Mouse (Mus musculus) hindbrain, embryonic 11.5 days (tissue): ENCODE data around the gene Lpar3. TPM values are rescaled to one million over a fixed set of nuclear protein-coding genes. Genes with fewer than 3 reads are reported as not detected.

Experiments used
- ATAC-seq: fragments of 200-750 bp; cut with Nextera tagmentation; 2 replicates; pipeline ENCODE4 v1.8.0; 2017; ENCODE audit warnings: mild to moderate bottlenecking, moderate TSS enrichment, moderate library complexity; ENCODE audit not compliant: low FRiP score
- DNase-seq: peaks from one replicate; pipeline ENCODE4 v3.0.0-alpha.2; 2015; ENCODE audit warnings: low spot score
- H3K27ac ChIP-seq: fragments of 300-500 bp; sonication (generic); 2 replicates; pipeline ENCODE4 v1.5.1; 2014; ENCODE audit warnings: mild to moderate bottlenecking, low read depth, low read length
- H3K27me3 ChIP-seq: fragments of 300-500 bp; sonication (generic); 2 replicates; pipeline ENCODE4 v1.6.1; 2014; ENCODE audit warnings: mild to moderate bottlenecking, low read length, moderate library complexity, mixed read lengths; ENCODE audit not compliant: control insufficient read depth, insufficient read depth
- H3K36me3 ChIP-seq: fragments of 300-500 bp; sonication (generic); 2 replicates; pipeline ENCODE4 v1.6.1; 2014; ENCODE audit warnings: mild to moderate bottlenecking, low read length, moderate library complexity, mixed read lengths; ENCODE audit not compliant: control insufficient read depth, insufficient read depth
- H3K4me1 ChIP-seq: fragments of 300-500 bp; sonication (generic); replicated peaks from 2 replicates; pipeline ENCODE4 v1.6.1; 2014; ENCODE audit warnings: low read length, mixed read lengths; ENCODE audit not compliant: control insufficient read depth, insufficient read depth
- H3K4me2 ChIP-seq: fragments of 300-500 bp; sonication (generic); replicated peaks from 2 replicates; pipeline ENCODE4 v1.6.1; 2014; ENCODE audit warnings: mild to moderate bottlenecking, low read depth, low read length
- H3K4me3 ChIP-seq: fragments of 300-500 bp; sonication (generic); 2 replicates; pipeline ENCODE4 v1.5.1; 2014; ENCODE audit warnings: low read depth, low read length
- H3K9ac ChIP-seq: fragments of 300-500 bp; sonication (generic); 2 replicates; pipeline ENCODE4 v1.6.1; 2014; ENCODE audit warnings: low read depth, low read length
- H3K9me3 ChIP-seq: fragments of 300-500 bp; sonication (generic); 2 replicates; pipeline ENCODE4 v1.6.1; 2016; ENCODE audit warnings: low read length; ENCODE audit not compliant: control insufficient read depth
- WGBS: fragments of 180-500 bp; shearing (Covaris S2); extraction: QIAGEN DNeasy Blood & Tissue Kit; methylation state at CpG from one replicate; pipeline ENCODE4 v1.1.7; 2014; 5-methylcytosine and 5-hydroxymethylcytosine counted together
- polyA plus RNA-seq: library from polyadenylated mRNA; unstranded; fragments of >200 nt; fragmentation: Nextera tagmentation; extraction: Ambion mirVana; gene quantifications from 2 replicates; pipeline ENCODE4 v1.2.1, GENCODE M21; 2014

Gene Lpar3
- polyA plus RNA-seq, 1 experiment from 2014 or later = 1.4 TPM

DNA sequence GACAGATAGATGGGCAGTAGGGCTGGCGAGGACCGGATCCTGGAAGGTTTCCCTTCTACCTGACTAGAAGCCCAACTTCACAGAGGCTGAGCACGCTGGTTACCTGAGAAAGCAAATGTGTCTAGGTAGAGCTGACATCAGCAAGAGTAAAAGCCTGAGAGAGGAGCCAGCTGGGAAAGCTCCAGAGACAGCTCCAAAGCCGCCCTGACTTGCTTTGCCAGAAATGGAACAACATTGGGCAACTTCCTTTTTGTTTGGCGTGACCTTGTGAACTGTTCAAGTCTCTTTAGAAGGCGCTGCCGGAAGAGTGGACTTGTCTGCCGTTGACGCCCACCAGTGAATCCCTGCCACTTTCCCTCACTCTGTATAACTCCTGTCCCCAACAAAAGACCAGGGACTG lies 39.4 kb downstream of the Lpar3 start:
- no peak overlapping the region for H3K9ac ChIP-seq
- H3K36me3 ChIP-seq = no peaks in the 10 kb centered on the region
- no peaks in the 10 kb centered on the region for H3K4me1 ChIP-seq
- H3K27me3 ChIP-seq = no peaks in the 10 kb centered on the region
- H3K4me2 ChIP-seq = no peak overlapping the region
- no peak for ATAC-seq
- WGBS = 81% methylated on average over 9 of the region's 9 CpGs
- no peak overlapping the region for H3K4me3 ChIP-seq
- H3K27ac ChIP-seq = no peak overlapping the region
- no peak for DNase-seq
- H3K9me3 ChIP-seq = no peaks in the 10 kb centered on the region

DNA sequence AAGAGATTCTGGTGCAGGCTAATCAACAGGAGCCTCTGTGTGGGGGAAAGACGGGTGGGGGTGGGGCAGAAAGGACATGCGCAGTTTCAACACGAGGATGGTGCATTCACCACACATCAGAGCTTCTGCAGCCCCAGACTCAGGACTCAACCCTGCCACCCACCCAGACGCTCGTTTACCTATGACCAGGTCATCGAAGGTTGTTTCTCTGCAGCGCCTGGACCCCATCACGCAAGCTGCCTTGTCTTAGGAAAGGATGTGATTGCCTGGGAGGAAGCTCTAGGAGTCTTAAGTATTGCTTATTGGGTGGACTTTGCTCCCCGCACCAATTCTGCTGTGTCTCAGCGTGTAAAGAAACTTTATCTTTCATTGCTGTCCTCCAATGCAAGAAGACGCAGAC lies 40.1 kb downstream of the Lpar3 start:
- DNase-seq (no peak), ATAC-seq (no peak)
- H3K4me1 ChIP-seq = no peaks in the 10 kb centered on the region
- H3K27me3 ChIP-seq = no peaks in the 10 kb centered on the region
- H3K4me3 ChIP-seq = no peak overlapping the region
- no peak overlapping the region for H3K9ac ChIP-seq
- no peaks in the 10 kb centered on the region for H3K36me3 ChIP-seq
- 90% methylated on average over 11 of the region's 11 CpGs for WGBS
- H3K9me3 ChIP-seq = no peaks in the 10 kb centered on the region
- no peak overlapping the region for H3K4me2 ChIP-seq
- H3K27ac ChIP-seq = no peak overlapping the region

DNA sequence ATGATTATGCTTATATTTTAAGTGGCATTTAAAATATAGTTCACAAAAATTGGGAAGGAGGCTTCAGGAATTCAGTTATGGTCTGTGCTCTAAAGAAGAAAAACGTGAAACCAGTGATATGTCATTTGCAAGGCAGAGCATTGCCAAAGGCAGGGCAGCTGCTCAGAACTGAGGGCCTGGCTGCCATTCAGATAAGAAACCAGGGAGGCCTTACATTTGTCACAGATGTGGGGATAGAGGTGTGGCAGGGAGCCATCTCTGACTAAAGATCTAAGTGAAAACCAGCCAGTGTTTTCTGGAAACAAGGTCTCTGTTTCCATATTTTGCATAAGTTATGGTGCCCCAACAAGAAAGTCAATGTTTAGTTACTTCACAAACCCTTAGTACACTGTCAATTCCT lies 41.8 kb downstream of the Lpar3 start:
- Histone ChIP-seq H3K9me3 (no peaks in the 10 kb centered on the region), H3K4me1 (no peaks in the 10 kb centered on the region), H3K27me3 (no peaks in the 10 kb centered on the region), H3K36me3 (no peaks in the 10 kb centered on the region), H3K27ac (no peak overlapping the region), H3K4me2 (no peak overlapping the region), H3K9ac (no peak overlapping the region), H3K4me3 (no peak overlapping the region)
- ATAC-seq (no peak), DNase-seq (no peak)
- WGBS = 60% methylated on average over 1 of the region's 1 CpGs

DNA sequence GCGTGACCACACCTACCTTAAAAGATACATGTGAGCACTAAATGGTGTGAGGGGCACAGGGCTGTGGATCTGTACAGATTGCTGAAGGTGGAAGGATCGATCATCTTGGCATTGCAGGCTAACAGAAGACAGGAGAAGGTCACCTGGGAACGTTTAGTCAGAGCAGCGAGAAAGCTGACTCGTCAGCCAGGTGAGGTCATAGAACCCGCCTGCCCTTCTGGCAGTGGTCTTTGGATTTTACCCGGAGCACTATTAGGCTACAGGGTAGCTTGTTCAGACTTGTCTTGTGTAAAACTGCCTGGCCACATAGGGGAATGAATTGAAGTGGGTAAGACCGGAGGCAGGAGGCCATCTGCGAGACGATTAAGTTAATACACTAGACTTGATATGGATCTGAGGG lies 43.4 kb downstream of the Lpar3 start:
- Histone ChIP-seq H3K9me3 (no peaks in the 10 kb centered on the region), H3K4me2 (no peak overlapping the region), H3K36me3 (no peaks in the 10 kb centered on the region), H3K4me3 (no peak overlapping the region), H3K27me3 (no peaks in the 10 kb centered on the region), H3K9ac (no peak overlapping the region), H3K4me1 (no peaks in the 10 kb centered on the region), H3K27ac (no peak overlapping the region)
- ATAC-seq = no peak
- no peak for DNase-seq
- WGBS = 90% methylated on average over 10 of the region's 10 CpGs

DNA sequence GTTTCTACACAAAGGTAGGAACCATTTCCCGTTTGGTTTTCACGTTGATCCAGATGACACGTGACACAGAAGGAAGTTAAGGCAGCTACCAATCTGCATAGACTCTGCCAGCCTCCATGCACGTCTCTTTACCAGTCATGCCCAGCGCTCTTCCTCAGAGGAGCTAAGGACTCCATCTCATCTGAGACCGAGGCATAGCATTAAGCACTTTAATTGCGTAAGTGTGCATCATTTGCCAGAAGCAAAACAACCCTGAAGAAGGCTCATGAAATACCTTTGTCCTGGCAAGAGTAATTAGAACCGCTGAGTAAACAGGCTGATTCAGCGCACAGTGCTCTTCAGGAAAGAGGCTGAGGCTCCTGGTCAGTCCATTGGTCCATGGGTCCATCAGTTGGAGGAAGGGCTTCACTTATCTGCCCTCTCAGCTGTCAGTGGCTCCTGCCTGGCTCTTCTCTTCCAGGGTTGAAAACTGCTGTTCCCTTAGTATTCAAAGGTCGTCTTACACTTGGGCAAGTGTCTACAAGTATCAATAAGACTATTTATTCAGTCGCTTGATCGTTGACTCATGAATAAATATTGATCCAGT lies 44.9 kb downstream of the Lpar3 start:
- H3K4me3 ChIP-seq = no peak overlapping the region
- WGBS = 84% methylated on average over 12 of the region's 12 CpGs
- H3K9ac ChIP-seq = no peak overlapping the region
- no peaks in the 10 kb centered on the region for H3K36me3 ChIP-seq
- ATAC-seq (no peak), DNase-seq (no peak)
- H3K27me3 ChIP-seq = no peaks in the 10 kb centered on the region
- no peaks in the 10 kb centered on the region for H3K4me1 ChIP-seq
- H3K27ac ChIP-seq = no peak overlapping the region
- no peak overlapping the region for H3K4me2 ChIP-seq
- H3K9me3 ChIP-seq = no peaks in the 10 kb centered on the region

DNA sequence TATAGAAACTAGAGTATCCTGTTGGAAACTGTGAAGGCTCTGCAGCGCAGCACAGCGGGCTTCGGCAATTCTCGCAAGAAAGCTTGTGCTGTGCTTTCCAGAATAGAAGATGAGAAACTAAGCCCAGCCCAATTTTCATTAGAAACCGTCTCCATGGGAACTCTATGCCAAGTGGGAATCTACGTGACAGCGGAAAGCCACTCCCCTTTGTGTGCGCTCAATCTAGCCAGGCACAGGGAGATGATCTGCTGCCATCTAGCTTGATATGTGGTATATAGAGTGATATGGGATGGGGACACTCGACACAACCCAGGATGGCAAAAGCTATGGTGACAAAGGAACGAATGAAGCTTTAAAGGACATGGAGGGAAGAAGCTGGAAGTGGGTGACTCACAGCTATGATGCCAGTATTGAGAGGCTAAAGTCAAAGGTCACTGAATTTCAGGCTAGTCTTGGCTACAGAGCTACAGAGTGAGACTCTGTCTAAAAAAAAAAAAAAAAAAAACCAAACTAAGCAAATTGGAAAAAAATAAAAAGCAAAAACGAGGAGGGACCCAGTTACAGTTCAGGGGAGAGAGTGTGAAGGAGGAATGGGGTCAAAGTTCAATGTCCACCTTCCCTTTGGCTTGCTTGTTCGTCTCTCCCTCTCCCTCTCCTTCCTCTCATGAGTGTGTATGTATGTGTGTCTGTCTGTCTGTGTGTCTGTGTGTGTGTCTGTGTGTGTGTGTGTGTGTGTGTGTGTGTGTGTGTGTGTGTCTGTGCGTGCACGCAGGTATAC lies 47.5 kb downstream of the Lpar3 start:
- DNase-seq (no peak), ATAC-seq (peak; percentile 49; the same call in 1 of the 2 replicates)
- Histone ChIP-seq H3K9me3 (no peaks in the 10 kb centered on the region), H3K4me2 (no peak overlapping the region), H3K9ac (no peak overlapping the region), H3K27ac (no peak overlapping the region), H3K4me3 (no peak overlapping the region), H3K27me3 (no peaks in the 10 kb centered on the region), H3K36me3 (no peaks in the 10 kb centered on the region), H3K4me1 (no peaks in the 10 kb centered on the region)
- WGBS = 83% methylated on average over 14 of the region's 14 CpGs

DNA sequence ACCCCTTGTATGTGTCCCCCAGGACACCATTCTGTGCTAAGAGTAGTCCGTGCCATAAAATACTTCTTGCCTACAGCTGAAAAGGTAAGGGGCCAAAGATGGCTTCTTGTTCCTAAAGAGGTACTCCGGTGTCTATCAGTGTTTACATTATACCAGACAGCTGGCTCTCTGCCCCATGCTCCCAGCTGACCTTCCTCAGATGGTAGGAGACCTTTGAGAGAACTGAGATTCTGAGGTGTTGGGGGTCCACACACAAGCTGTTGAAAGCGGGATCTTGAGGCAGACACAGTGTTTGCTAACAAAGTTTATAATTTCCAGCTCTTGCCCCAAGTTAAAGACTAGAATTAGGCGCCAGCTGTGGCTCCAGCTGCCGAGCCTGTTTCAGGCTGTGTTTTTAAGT lies 53.7 kb downstream of the Lpar3 start:
- Histone ChIP-seq H3K4me3 (no peak overlapping the region), H3K27ac (no peak overlapping the region), H3K27me3 (no peaks in the 10 kb centered on the region), H3K9me3 (no peaks in the 10 kb centered on the region), H3K4me1 (no peaks in the 10 kb centered on the region), H3K4me2 (no peak overlapping the region), H3K36me3 (no peaks in the 10 kb centered on the region), H3K9ac (no peak overlapping the region)
- WGBS = 73% methylated on average over 5 of the region's 5 CpGs
- ATAC-seq = no peak
- no peak for DNase-seq

DNA sequence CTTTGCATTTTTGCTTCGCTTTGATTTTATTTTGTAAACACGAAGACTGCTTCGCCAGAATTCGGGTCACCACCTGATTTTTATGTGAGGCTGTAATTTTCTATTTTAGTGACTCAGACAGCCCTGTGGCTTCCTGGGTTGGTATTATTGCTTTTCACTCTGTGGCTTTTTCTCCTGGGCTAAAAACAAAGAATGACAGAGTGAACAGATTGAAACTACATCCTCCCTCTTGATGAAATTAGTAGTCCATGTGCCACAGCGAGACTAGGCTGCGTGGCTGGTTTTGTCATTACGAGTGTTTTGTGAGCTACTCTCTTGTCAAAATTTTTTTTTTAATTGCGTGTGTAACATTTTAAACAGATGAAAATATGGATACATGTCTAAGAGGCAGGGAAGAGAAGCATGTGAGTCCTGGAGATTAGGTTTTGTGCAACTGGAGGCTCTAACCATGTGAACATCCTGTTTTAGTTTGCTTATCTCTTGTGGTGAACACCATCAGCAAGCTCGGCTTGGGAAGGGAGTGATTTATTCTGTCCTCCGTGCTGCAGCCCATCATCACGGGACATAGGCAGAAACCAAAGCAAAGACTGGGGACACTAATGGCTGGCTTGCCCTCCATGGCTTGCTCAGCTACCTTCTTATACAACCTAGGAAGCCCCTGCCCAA lies 54.7 kb downstream of the Lpar3 start:
- Histone ChIP-seq H3K4me1 (no peaks in the 10 kb centered on the region), H3K27ac (no peak overlapping the region), H3K9me3 (no peaks in the 10 kb centered on the region), H3K27me3 (no peaks in the 10 kb centered on the region), H3K9ac (no peak overlapping the region), H3K4me2 (no peak overlapping the region), H3K4me3 (no peak overlapping the region), H3K36me3 (no peaks in the 10 kb centered on the region)
- no peak for DNase-seq
- WGBS = 82% methylated on average over 11 of the region's 11 CpGs
- no peak for ATAC-seq

DNA sequence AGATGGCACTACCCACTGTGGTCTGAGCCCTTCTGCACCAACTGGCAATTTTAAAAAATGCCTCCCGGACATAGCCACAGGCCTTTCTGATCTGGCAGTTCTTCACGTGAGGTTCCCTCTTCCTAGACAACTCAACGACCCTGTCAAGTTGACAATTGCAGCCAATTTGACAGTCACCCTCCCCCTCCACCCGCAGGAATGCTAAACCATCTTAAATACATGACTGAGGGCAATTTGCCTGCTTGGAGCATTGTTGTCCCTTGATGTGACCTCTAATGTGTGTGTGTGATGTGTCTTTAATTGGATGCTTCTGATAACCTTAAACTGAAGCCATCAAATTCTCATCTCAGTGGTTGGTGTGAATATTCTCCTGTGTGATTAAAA lies 55.3 kb downstream of the Lpar3 start:
- Histone ChIP-seq H3K4me3 (no peak overlapping the region), H3K36me3 (no peaks in the 10 kb centered on the region)

More for the DNA sequence above, 55.3 kb downstream of the Lpar3 start:
- H3K4me2 ChIP-seq = no peak overlapping the region
- no peak for DNase-seq
- no peak overlapping the region for H3K9ac ChIP-seq
- no peaks in the 10 kb centered on the region for H3K9me3 ChIP-seq
- no peak overlapping the region for H3K27ac ChIP-seq
- no peaks in the 10 kb centered on the region for H3K4me1 ChIP-seq
- WGBS = 61% methylated on average over 4 of the region's 4 CpGs
- ATAC-seq = no peak
- no peaks in the 10 kb centered on the region for H3K27me3 ChIP-seq
